Mouse (Mus musculus) retina, postnatal 1 day (tissue): Measurements from ENCODE around the gene Slc4a4.

Experiments used
- DNase-seq: peaks from one replicate; pipeline ENCODE4 v3.0.0-alpha.2; 2012

The Slc4a4 gene

DNA sequence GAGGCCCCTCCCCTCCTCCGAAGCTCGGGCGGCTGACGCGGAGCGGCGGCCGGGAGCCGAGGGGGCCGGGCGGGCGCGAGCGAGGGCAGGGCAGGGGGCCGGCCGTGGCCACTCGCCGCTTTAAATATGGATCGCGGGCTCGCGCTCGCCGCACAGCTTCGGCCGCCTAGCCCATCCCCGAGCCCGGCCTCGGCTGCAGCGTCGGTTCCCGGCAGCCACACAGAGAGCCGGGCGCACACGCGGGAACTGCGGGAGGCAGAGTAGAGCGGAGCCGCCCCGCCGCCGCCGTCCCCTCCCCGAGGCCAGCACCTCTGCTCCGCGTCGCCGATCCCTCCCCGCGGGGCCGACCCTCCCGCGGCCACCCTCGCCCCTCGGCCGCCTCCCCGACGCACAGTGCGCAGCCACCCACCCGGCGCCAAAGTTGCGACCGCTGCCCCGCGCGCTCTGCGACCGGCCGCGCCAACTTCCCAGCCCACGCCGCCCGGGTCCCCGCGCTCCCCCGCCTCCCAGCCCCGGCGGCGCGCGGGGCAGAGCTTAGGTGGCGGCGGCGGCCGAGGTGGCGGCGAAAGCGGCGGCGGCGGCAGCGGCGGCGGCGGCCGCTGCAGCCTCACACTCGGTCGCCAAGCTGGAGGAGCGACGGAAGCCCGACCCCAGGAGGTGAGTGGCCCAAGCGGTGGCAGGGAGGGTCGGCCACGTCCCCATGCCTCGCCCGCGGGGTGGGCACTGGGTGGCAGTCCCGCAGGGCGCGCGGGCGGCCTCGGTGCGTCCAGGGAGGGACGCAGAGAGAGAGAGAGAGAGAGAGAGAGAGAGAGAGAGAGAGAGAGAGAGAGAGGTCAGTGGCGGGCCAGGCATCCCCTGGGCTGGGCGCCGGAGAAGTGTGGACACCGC lies at the start of gene Slc4a4:
Gene Slc4a4, plus strand, starts transcription at position 151 of the 888 bp plus-strand sequence.
- peak; percentile 77 for DNase-seq

GRCm38 (mm10) chr5:88840080-88840798 lies 46.4 kb upstream of the Slc4a4 start:
- no peak for DNase-seq

- DNase-seq: no peak
Measured at GRCm38 (mm10) chr5:88857311-88857710, 29.3 kb upstream of the Slc4a4 start.

- DNase-seq: no peak
Measured at GRCm38 (mm10) chr5:88857801-88858200, 28.8 kb upstream of the Slc4a4 start.

- DNase-seq: no peak
Measured at GRCm38 (mm10) chr5:88858226-88858625, 28.4 kb upstream of the Slc4a4 start.

DNA sequence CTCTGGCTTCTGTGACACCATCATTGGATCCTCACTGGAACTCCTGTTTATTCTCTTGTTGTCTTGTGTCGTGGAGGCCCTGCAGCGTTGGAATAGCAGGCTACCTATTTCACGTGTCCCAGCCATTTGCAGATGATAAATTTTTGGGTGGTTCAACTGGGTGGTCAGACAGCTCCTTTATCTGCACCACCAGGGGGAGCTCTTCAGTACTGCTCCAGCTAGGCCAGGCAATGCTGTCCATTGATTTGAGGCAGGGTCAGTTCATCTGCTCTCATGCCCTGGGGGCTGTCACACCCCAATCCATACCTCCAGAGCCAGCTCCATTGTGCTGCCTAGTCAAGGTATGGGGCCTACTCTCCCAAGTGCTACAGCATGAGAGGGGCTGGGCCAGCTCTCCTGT lies 24.5 kb upstream of the Slc4a4 start:
- DNase-seq: peak; percentile 44

- no peak for DNase-seq
Measured at GRCm38 (mm10) chr5:88862794-88863193, 23.8 kb upstream of the Slc4a4 start.

DNA sequence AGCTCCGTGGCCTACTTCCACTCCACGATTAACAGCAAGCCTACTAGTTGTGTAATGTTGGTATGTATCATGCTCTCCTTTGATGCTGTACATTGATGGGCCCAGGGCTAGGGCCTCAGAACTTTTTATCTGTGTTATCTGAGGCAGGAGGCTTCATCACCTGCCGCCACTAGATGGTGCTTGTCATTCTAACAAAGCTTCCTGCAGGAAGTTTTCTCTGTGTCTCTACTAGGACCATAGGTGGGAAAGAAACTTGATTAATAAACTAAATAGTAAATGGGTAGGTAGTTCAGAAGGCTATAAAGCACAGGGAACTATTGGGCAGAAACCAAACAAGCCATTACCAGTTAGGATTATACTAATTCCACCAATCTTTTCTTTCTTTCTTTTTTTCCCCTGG lies 2.5 kb upstream of the Slc4a4 start:
- DNase-seq: peak; percentile 67

DNA sequence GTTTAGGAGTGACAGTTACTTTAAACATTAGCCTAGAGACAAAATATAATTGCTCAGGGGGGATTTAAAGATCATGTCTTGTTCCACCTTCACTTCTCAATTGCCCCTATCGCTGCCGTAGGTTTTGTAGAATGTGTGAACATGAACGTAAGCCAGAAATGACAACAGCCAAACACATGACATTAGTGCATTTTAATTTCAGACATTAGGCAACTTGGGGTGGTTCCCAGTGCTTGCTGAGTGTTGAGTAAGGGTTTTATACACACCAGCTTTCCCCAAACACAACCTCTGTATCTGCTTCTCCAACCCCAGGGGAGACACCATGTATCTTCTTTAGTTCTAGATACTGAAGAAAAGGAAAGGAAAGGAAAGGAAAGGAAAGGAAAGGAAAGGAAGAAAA lies 1.1 kb upstream of the Slc4a4 start:
- no peak for DNase-seq

- no peak for DNase-seq
Measured at GRCm38 (mm10) chr5:88885944-88886343, 674 bp upstream of the Slc4a4 start.

GRCm38 (mm10) chr5:88886349-88886667 lies 310 bp upstream of the Slc4a4 start:
- no peak for DNase-seq

GRCm38 (mm10) chr5:88887556-88888412 lies 1.2 kb downstream of the Slc4a4 start:
- DNase-seq: peak; percentile 44

DNA sequence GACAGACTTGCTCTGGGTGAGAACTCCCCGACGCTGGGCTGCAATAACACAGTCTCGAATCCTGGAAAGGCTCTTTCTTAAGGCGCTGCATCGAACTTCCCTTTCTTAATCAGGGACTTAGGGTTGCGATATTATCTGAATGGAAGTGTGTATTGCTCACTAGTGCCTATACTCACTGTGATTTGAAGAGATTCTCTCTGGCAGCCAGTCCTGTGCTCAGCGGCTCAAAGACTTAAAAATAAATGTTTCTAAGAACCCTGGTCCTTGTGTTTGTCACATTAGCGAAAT lies 1.7 kb downstream of the Slc4a4 start:
- DNase-seq: no peak

DNA sequence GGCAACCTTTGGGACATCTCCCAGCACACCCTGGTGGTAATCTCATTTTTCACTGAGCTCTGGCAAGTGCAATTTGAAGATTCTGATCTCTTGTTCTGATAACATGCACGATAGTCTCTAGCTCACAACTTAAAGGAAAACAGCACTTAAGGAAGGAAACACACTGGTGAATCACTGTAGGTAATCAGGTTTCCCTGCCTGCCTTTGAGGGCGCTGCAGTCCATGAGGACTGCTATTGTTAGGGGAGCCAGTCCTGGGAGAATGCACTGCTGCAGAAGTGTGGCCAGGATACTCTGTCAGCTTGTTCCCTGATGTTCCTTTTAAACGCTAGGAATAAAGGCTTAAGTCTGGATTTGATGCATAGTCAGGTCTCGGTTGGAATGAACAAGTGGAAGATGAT lies 2.7 kb downstream of the Slc4a4 start:
- DNase-seq: peak; percentile 16

- no peak for DNase-seq
Measured at GRCm38 (mm10) chr5:88890146-88890545, 3.5 kb downstream of the Slc4a4 start.

GRCm38 (mm10) chr5:88896574-88896973 lies 10.0 kb downstream of the Slc4a4 start:
- DNase-seq: no peak

GRCm38 (mm10) chr5:88903111-88903510 lies 16.5 kb downstream of the Slc4a4 start:
- peak; percentile 20 for DNase-seq

DNA sequence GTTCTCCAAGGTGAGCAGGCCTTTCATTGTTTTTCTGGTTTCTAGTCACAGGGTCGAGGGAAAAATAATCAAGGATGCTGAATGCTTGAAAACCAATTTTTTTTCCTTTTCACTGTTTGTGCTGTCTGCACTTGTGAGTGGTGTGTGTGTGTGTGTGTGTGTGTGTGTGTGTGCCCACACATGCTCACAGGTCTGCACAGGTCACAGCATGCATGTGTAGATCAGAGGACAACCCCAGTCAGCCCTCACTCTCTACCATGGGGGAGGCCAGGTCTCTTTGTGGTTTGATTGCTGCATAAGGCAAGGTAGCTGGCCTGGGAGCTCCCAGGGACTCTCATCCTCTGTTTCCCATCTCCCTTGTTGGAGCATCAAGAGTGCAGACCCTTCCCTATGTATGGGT lies 16.9 kb downstream of the Slc4a4 start:
- DNase-seq: no peak

- DNase-seq: no peak
Measured at GRCm38 (mm10) chr5:88904841-88905240, 18.2 kb downstream of the Slc4a4 start.

DNA sequence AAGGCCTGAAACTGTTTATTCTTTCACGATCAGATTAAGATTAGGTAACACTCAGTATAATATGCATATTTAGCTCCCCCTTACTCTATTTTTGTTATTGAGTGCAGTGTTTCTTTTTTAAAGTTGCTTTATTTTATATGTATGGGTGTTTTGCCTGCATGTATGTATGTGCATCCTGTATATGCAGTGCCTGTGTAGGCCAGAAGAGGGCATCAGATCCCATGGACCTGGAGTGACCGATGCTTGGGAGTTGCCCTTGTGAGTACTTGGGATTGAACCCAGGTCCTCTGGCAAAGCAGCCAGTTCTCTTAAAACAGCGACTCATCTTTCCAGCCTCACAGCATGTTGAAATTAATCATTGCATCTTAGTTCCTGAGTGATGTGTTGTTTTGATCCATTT lies 21.0 kb downstream of the Slc4a4 start:
- DNase-seq: no peak

DNA sequence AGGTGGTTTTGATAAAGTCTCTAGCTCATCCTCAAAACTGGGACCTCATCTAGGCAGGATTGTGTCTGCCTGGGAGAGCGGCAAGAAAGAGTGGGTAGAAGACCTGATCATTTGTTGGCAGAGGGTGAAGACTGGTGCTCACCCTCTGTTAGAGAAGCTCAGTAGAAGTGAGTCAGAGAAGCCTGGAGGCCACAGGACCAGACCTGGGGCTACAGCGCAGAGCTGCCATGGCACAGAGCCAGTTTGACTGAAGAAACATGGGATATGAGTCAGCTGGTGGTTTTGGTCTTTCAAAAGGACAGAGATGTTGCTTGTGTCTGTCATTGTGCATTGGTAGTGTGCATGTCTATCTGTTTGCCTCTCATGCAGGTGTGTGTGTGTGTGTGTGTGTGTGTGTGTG lies 26.0 kb downstream of the Slc4a4 start:
- no peak for DNase-seq

GRCm38 (mm10) chr5:88915082-88915481 lies 28.5 kb downstream of the Slc4a4 start:
- no peak for DNase-seq

DNA sequence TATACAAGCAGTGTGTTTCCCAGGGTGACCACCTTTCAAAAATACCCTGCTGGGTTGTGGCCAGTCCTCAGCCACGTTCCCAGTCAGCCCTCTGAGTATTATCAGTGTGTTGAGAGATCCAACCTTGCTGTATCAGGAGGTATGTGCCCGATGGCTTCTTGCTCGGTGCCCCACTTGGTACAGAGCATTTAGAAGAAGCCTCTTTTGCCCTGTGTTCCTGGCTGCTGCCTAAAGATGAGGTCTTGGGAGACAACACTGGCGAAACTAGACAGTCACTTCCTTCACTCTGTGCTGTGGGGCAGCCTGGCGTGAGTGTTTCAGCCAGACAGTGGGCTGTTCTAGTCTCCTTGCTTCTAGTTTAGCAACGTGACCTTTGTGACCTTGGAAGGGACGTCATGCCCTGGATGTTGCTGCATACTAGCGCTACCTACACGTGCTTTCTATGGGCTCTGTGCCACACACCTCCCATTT lies 29.9 kb downstream of the Slc4a4 start:
- DNase-seq: no peak

GRCm38 (mm10) chr5:88917221-88917620 lies 30.6 kb downstream of the Slc4a4 start:
- no peak for DNase-seq
